Mouse (Mus musculus) liver, embryonic 12.5 days (tissue): ENCODE measurements around the gene Eif2ak4. TPM values are rescaled to one million over a fixed set of nuclear protein-coding genes. Genes with fewer than 3 reads are reported as not detected.

ENCODE experiments used
- ATAC-seq: fragments of 200-750 bp; cut with Nextera tagmentation; 2 replicates; pipeline ENCODE4 v1.8.0; 2017; ENCODE audit warnings: moderate number of reproducible peaks, mild to moderate bottlenecking, moderate library complexity
- H3K27ac ChIP-seq: fragments of 300-500 bp; sonication (generic); 2 replicates; pipeline ENCODE4 v1.5.1; 2016; ENCODE audit warnings: mild to moderate bottlenecking
- H3K27me3 ChIP-seq: fragments of 300-500 bp; sonication (generic); replicated peaks from 2 replicates; pipeline ENCODE4 v1.6.1; 2016; ENCODE audit warnings: mild to moderate bottlenecking, moderate library complexity
- H3K36me3 ChIP-seq: fragments of 300-500 bp; sonication (generic); 2 replicates; pipeline ENCODE4 v1.6.1; 2016; ENCODE audit warnings: mild to moderate bottlenecking, moderate library complexity
- H3K4me1 ChIP-seq: fragments of 300-500 bp; sonication (generic); 2 replicates; pipeline ENCODE4 v1.6.1; 2016
- H3K4me2 ChIP-seq: fragments of 300-500 bp; sonication (generic); 2 replicates; pipeline ENCODE4 v1.6.1; 2016; ENCODE audit warnings: mild to moderate bottlenecking, moderate library complexity
- H3K4me3 ChIP-seq: fragments of 300-500 bp; sonication (generic); 2 replicates; pipeline ENCODE4 v1.5.1; 2016; ENCODE audit warnings: mild to moderate bottlenecking, moderate library complexity
- H3K9ac ChIP-seq: fragments of 300-500 bp; sonication (generic); 2 replicates; pipeline ENCODE4 v1.6.1; 2016; ENCODE audit warnings: mild to moderate bottlenecking, moderate library complexity
- H3K9me3 ChIP-seq: fragments of 300-500 bp; sonication (generic); replicated peaks from 2 replicates; pipeline ENCODE4 v1.6.1; 2016; ENCODE audit warnings: mild to moderate bottlenecking, moderate library complexity
- WGBS: fragments of 180-500 bp; shearing (Covaris S2); methylation state at CpG from one replicate; pipeline ENCODE4 v1.1.7; 2016; ENCODE audit not compliant: insufficient replicate concordance; 5-methylcytosine and 5-hydroxymethylcytosine counted together
- polyA plus RNA-seq: library from polyadenylated mRNA; unstranded; fragments of >200 nt; fragmentation: Nextera tagmentation; extraction: Ambion mirVana; gene quantifications from 2 replicates; pipeline ENCODE4 v1.2.1, GENCODE M21; 2016

The Eif2ak4 gene
- polyA plus RNA-seq, 1 experiment from 2014 or later = 7.6 TPM

- peak; percentile 51 for ATAC-seq
- Histone ChIP-seq H3K36me3 (no peaks in the 10 kb centered on the region), H3K9me3 (no peaks in the 10 kb centered on the region), H3K27ac (peak overlapping the region; percentile 45; the same call in 1 of the 2 replicates), H3K4me2 (no peak overlapping the region; the same call in 1 of the 2 replicates), H3K9ac (no peak overlapping the region), H3K27me3 (no peaks in the 10 kb centered on the region), H3K4me3 (no peak overlapping the region), H3K4me1 (peaks cover 30% of the 10 kb centered on the region)
- WGBS = 25% methylated on average over 9 of the region's 9 CpGs
These were observed 131.9 kb downstream of the Eif2ak4 start for GRCm38 (mm10) chr2:118520042-118520933.

GRCm38 (mm10) chr2:118522265-118522664 is 133.8 kb downstream of the Eif2ak4 start:
- H3K9me3 ChIP-seq = no peaks in the 10 kb centered on the region
- no peaks in the 10 kb centered on the region for H3K27me3 ChIP-seq
- WGBS = 0% methylated on average over 2 of the region's 2 CpGs
- 0 out of 2 replicates have a peak overlapping the region, but pooled peaks have one; percentile 51 for H3K27ac ChIP-seq
- H3K4me2 ChIP-seq = no peak overlapping the region
- no peak overlapping the region for H3K9ac ChIP-seq
- no peak overlapping the region for H3K4me3 ChIP-seq
- ATAC-seq = peak; percentile 47; the same call in 1 of the 2 replicates
- peaks cover 30% of the 10 kb centered on the region for H3K4me1 ChIP-seq
- H3K36me3 ChIP-seq = no peaks in the 10 kb centered on the region

- ATAC-seq = no peak
- H3K9ac ChIP-seq = no peak overlapping the region
- 47% methylated on average over 5 of the region's 5 CpGs for WGBS
- H3K9me3 ChIP-seq = no peaks in the 10 kb centered on the region
- no peak overlapping the region for H3K4me2 ChIP-seq
- no peaks in the 10 kb centered on the region for H3K27me3 ChIP-seq
- no peak overlapping the region for H3K27ac ChIP-seq
- no peaks in the 10 kb centered on the region for H3K36me3 ChIP-seq
- H3K4me1 ChIP-seq = peaks cover 30% of the 10 kb centered on the region
- no peak overlapping the region for H3K4me3 ChIP-seq
These were observed 134.8 kb downstream of the Eif2ak4 start for GRCm38 (mm10) chr2:118523163-118523730.

GRCm38 (mm10) chr2:118524811-118525210 is 136.4 kb downstream of the Eif2ak4 start:
- no peak overlapping the region for H3K4me2 ChIP-seq
- no peak overlapping the region for H3K27ac ChIP-seq
- 59% methylated on average over 3 of the region's 3 CpGs for WGBS
- H3K27me3 ChIP-seq = no peaks in the 10 kb centered on the region
- no peak overlapping the region for H3K4me3 ChIP-seq
- H3K36me3 ChIP-seq = no peaks in the 10 kb centered on the region
- no peaks in the 10 kb centered on the region for H3K9me3 ChIP-seq
- ATAC-seq = no peak
- H3K9ac ChIP-seq = no peak overlapping the region
- H3K4me1 ChIP-seq = peaks cover 35% of the 10 kb centered on the region

Other genes starting within 250 kb of the Eif2ak4 start
- gene Fsip1, start 131.7 kb upstream of the Eif2ak4 start, polyA plus RNA-seq = 0.23 and 0.35 TPM in 2 replicates
- gene Gpr176, start 15.2 kb upstream of the Eif2ak4 start, polyA plus RNA-seq = 0.66 and 0.81 TPM in 2 replicates
- gene Srp14, start 91.1 kb downstream of the Eif2ak4 start, polyA plus RNA-seq = 130 TPM in 2 replicates
- gene Bmf, start 161.1 kb downstream of the Eif2ak4 start, polyA plus RNA-seq = 0.62 and 0.83 TPM in 2 replicates
- 70.9 and 72.5 TPM in 2 replicates for gene Bub1b, start 209.6 kb downstream of the Eif2ak4 start, polyA plus RNA-seq